Mouse (Mus musculus) urinary bladder, adult 18-20 months (tissue): ENCODE data around the gene Ifitm7.
A peak's percentile ranks its signal among the peaks of the same experiment; 100 is the strongest.

Experiments
- DNase-seq, 2 experiments: peaks; one replicate each; pipeline ENCODE4 v3.0.0; 2022; ENCODE audit warnings: low spot score in 2 of 2, mixed read lengths in 2 of 2

Ifitm7 gene

GRCm38 (mm10) chr16:13986574-13987478, at the start of gene Ifitm7, which contains the start of gene 2900011O08Rik:
TSS of gene Ifitm7 (minus strand) at chr16:13986888.
TSS of gene 2900011O08Rik (plus strand) at chr16:13986604.
- DNase-seq = peak in 1 of 2 experiments; percentile 3

- no peak for DNase-seq
These were observed 46.4 kb upstream of the Ifitm7 start for GRCm38 (mm10) chr16:14033076-14033475.

- DNase-seq = no peak
These were observed 44.0 kb upstream of the Ifitm7 start for GRCm38 (mm10) chr16:14030650-14031049.

- no peak for DNase-seq
These were observed 43.2 kb upstream of the Ifitm7 start for GRCm38 (mm10) chr16:14029851-14030250.

GRCm38 (mm10) chr16:14029072-14029471, 42.4 kb upstream of the Ifitm7 start:
- DNase-seq = no peak

GRCm38 (mm10) chr16:14025091-14025990, 38.7 kb upstream of the Ifitm7 start:
- no peak for DNase-seq

- DNase-seq = no peak
These were observed 34.6 kb upstream of the Ifitm7 start for GRCm38 (mm10) chr16:14021166-14021822.

- no peak for DNase-seq
These were observed 30.6 kb upstream of the Ifitm7 start for GRCm38 (mm10) chr16:14017306-14017705.

GRCm38 (mm10) chr16:14009966-14010365, 23.3 kb upstream of the Ifitm7 start:
- no peak for DNase-seq

GRCm38 (mm10) chr16:14008708-14009107, 22.0 kb upstream of the Ifitm7 start:
- DNase-seq = no peak

GRCm38 (mm10) chr16:14008081-14008480, 21.4 kb upstream of the Ifitm7 start:
- DNase-seq = no peak

- no peak for DNase-seq
These were observed 18.6 kb upstream of the Ifitm7 start for GRCm38 (mm10) chr16:14005266-14005665.

GRCm38 (mm10) chr16:14004726-14005125, 18.0 kb upstream of the Ifitm7 start:
- no peak for DNase-seq

GRCm38 (mm10) chr16:14004170-14004569, 17.5 kb upstream of the Ifitm7 start:
- DNase-seq = no peak

- no peak for DNase-seq
These were observed 16.9 kb upstream of the Ifitm7 start for GRCm38 (mm10) chr16:14003386-14004130.

GRCm38 (mm10) chr16:13994502-13994901, 7.8 kb upstream of the Ifitm7 start:
- DNase-seq = no peak

- DNase-seq = no peak
These were observed 7.4 kb upstream of the Ifitm7 start for GRCm38 (mm10) chr16:13994076-13994475.

- DNase-seq = no peak
These were observed 6.0 kb upstream of the Ifitm7 start for GRCm38 (mm10) chr16:13992518-13993248.

GRCm38 (mm10) chr16:13986197-13986573, 503 bp downstream of the Ifitm7 start:
- no peak for DNase-seq

- no peak for DNase-seq
These were observed 3.5 kb downstream of the Ifitm7 start for GRCm38 (mm10) chr16:13983161-13983560.
